Mouse (Mus musculus) spleen, embryonic (tissue): Measurements from ENCODE around the gene Loxl4.

ENCODE experiments used
- CTCF ChIA-PET: fragments of 350-600 bp; sonication (Branson Sonifier 250); formaldehyde crosslinking; loops from one replicate; lab custom pipeline; 2022; lab: Charles Lee

Loxl4 gene

GRCm38 (mm10) chr19:42609716-42610115, 2.9 kb downstream of the Loxl4 start:
- CTCF ChIA-PET = no interaction called here

- CTCF ChIA-PET = no interaction called here
Observed at GRCm38 (mm10) chr19:42608082-42608481, 4.5 kb downstream of the Loxl4 start.

DNA sequence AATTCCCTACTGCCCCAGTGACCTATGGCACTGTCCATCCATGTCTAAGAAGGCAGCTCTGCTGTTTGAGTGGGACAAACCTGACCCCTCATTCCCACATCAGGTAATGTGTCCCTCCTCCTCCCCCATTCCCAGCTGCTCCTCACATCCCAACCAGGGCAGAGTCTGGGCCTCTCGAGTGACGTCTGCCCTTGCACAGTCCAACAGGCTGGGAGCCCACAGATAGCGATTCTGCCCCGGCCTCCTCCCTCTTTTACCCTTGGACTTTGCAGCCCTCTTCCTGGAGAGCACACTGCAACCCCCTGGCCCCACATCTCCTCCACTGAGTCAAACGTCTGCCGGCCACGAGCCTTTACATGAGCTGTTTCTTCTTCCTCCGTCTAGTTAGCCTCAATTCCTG, 10.0 kb downstream of the Loxl4 start:
- CTCF ChIA-PET = no interaction called here

- CTCF ChIA-PET = no interaction called here
Observed at GRCm38 (mm10) chr19:42602041-42602440, 10.6 kb downstream of the Loxl4 start.

DNA sequence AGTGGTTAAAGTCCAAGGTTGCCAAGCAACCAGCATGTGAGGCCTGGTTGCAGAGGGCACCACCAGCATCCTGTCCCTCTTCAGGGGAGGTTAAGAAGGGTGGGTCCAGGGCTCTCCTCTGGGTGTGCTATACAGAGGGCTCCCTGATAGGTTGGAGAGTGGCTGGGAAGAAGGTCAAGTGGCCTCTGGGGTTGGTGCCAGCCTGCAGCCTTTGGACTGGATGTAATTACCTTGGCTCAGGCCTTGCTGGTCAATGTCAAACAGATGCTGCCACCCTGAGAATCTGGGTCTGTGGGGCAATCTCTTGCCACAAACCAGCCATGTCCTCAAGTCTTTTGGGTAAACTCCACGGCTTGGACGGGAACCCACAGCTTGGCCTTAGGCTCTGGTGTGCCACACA, 11.2 kb downstream of the Loxl4 start:
- CTCF ChIA-PET = no interaction called here

DNA sequence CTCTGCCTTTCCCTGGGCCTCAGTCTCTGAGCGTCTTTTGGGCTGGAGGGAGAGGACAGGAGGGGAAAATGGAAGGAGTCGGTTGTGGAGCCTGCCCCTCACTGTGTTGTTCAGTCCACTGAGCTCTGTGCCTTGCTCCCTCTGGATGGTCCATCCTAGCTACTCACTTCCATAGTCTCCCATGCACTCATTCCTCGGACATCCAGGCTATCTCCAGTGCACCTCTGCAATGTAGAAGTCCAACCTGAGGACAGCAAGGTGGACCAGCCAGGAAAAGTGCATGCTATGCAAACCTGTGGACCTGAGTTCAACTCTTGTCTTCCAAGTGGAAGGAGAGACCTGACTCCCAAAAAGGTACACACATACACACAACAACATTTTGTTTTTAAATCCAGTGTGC, 12.0 kb downstream of the Loxl4 start:
- CTCF ChIA-PET = no interaction called here

DNA sequence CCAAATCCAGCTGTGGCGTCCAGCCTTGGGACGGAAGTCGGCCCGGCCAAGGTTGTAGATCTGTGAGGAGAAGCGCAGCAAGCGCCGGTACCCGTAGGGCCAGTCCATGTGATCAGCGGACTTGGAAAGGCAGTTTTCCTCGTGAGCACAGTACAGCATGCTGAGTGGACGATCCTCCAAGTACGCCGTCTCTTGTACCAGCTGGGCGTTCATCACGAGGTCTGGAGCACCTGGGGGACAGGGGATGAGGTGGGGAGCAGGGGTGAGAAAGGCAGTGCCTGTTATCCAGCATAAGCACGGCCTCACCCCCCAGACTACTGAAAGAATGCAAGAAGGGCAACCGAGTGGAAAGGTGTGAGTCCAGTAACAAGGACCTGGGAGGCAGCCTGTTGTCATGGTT, 12.7 kb downstream of the Loxl4 start:
- CTCF ChIA-PET = no interaction called here

DNA sequence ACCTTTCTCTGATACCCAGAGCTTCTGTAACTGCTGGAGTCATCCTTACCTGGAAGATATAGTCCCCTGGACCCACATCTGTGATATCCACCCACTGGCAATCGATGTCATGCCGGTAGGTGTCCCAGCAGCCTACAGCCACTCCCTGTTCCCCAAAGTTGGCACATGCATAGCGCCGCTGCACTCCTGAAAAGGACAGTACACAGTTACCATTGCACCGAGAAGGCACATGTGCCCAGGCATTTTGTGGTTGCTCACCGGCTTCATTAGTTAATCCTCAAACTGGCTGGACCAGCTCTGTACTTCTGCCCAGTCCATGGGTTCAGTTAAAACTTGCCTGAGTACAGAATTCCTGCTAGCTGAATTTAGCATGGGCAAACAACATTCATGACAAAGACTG, 14.7 kb downstream of the Loxl4 start:
- CTCF ChIA-PET = no interaction called here

- CTCF ChIA-PET = no interaction called here
Observed at GRCm38 (mm10) chr19:42597286-42597685, 15.3 kb downstream of the Loxl4 start.

DNA sequence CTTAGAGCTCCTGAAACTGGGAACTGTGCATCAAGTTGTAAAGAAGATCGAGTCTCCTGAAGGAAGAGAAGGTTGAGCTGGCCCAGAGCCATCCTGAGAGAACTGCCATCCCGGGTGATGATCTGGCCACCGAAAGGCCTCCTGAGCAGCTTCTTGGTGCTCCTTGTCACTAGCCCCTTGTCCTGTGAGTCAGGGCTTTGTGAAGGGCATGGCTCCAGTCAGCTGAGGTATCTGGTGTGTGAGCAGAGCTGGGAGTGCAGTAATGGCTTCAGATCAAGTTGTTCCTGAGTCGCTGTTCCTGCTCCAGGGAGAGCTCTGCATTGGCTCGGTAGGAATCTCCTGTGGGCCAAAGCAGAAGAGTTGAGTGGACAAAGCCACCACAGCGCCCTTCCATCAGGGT, 17.5 kb downstream of the Loxl4 start:
- CTCF ChIA-PET = no interaction called here

DNA sequence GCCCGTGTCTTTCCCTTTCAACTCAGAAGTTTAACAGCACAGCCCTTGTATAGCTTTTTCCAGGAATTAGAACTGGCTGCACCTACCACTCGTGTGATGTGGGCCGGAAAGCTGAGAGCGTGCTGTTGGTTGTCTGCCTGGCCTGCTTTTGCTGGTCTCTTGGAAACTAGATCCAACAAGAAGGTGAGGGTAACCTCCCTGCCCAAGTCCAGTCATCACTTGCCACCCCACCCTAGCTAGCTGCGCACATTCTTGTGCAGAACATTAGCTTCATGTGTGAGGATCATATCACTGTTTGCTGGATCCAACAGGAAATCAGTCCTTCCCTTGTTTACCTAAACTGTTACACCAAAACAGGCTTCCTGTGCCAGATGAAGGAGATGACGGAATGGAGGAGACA, 19.2 kb downstream of the Loxl4 start:
- CTCF ChIA-PET = interaction anchor here (0.5 kb wide), 1 partner anchor 202 kb away, joined by 3 read pairs; no protein-coding TSS in a partner anchor

- CTCF ChIA-PET = no interaction called here
Observed at GRCm38 (mm10) chr19:42591534-42591933, 21.1 kb downstream of the Loxl4 start.

GRCm38 (mm10) chr19:42589246-42589645, 23.4 kb downstream of the Loxl4 start:
- CTCF ChIA-PET = no interaction called here

DNA sequence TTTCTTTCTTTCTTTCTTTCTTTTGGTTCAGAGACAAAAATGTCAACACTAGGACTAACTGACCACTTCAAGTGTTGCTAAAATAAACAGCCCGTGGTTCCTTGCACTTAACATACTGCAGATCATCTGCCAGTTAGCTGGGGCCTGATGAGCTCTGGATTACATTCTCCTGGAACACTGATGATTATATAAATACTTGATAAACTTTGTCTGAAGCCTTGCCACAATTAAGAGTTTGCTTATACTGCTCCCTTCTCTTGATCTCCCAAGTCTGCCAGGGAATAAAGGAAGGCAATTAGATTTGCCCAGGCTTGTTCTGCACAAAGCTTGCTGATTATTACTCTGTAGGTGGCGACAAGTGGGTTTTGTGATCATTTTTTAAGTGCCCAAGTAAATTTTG, 24.9 kb downstream of the Loxl4 start:
- CTCF ChIA-PET = no interaction called here

DNA sequence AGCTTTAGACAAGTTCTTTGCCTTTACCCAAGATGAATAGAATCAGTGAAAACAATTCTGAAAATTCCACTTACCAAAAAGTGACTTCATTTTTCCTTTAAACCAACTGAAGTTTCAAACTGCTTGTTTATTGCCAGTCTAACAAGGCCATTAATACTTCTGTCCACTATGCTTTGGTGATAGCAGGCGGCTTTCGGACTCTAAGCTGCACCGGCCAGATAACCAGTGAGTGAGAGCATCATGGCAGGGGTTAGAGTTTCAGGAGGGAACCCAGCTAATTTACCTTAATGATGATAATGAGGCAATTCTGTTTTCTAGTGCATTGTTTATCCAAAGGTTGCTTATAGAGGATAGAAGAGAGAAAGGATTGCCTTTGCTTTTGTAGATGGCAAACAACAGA, 28.4 kb downstream of the Loxl4 start:
- CTCF ChIA-PET = no interaction called here

GRCm38 (mm10) chr19:42583677-42584076, 28.9 kb downstream of the Loxl4 start:
- CTCF ChIA-PET = no interaction called here

GRCm38 (mm10) chr19:42582811-42583370, 29.7 kb downstream of the Loxl4 start:
- CTCF ChIA-PET = no interaction called here

DNA sequence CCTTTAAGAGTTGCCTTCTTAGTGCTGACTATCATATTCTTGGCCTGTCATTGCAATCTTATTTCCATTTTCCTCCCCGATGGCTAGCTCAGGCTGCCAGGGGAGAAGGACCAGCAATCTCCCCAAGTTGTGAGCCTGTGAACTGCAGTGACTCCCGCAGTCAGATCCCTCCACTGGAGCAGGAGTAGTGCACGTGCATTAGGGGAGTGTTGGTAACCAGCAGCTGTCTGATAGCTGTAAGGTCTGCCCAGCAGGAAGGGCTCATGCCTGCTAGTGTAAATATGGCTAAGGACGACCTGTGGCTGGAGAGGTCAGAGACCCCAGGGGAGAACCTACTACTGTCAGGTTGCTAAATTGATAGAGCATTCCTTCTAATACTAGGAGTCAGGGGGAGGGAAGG, 31.9 kb downstream of the Loxl4 start:
- CTCF ChIA-PET = no interaction called here

GRCm38 (mm10) chr19:42578631-42579030, 34.0 kb downstream of the Loxl4 start:
- CTCF ChIA-PET = no interaction called here

DNA sequence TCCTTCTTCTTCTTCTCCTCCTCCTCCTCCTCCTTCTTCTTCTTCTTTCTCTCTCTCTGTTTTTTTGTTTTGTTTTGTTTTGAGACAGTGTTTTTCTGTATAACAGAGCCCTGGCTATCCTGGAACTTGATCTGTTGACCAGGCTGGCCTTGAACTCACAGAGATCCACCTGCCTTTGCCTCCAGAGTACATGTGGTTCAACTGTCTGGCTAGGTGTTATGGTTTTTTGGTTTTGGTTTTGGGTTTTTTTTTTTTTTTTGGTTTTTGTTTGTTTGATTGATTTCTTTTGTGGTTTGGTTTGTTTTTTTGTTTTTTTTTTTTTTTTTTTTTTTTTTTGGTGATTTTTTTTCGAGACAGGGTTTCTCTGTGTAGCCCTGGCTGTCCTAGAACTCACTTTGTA, 35.8 kb downstream of the Loxl4 start:
- CTCF ChIA-PET = no interaction called here

DNA sequence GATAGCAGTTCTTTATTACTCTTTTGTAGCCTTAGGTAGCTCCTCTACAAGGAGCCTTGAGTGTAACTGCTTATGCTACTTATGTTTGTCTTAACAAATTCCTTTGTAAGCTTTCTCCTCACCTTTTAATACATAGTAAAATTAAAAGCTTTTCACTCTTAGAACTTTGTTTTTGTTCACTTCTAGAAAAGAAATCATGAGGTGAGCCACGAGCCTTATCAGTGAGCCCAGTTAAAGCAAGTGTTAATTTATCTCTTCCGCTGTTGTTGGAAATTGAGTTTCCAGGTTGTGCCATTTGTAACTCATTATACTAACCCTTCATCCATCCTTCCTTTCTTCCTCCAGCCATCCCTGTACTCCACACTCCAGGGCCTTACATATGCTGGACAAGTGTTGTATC, 37.3 kb downstream of the Loxl4 start:
- CTCF ChIA-PET = no interaction called here

DNA sequence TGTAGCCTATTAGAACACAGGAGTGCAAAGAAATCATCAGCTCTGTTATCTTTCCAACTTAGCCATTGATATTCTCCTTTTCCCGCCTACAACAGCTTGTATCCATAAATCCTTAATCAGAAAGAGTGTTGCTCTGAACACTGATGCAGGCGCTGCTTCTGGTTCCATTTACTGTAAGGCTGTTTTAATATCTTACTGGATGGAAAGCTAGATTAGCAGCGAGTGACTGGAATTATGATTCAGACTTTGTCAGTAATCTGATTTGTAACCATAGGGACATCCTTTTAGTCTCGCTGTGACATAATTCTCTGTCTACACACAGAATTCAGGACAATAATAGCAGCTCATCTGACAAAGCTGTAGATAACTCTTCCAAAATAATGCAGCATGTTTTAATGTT, 41.3 kb downstream of the Loxl4 start:
- CTCF ChIA-PET = no interaction called here

- CTCF ChIA-PET = no interaction called here
Observed at GRCm38 (mm10) chr19:42569076-42569475, 43.5 kb downstream of the Loxl4 start.

DNA sequence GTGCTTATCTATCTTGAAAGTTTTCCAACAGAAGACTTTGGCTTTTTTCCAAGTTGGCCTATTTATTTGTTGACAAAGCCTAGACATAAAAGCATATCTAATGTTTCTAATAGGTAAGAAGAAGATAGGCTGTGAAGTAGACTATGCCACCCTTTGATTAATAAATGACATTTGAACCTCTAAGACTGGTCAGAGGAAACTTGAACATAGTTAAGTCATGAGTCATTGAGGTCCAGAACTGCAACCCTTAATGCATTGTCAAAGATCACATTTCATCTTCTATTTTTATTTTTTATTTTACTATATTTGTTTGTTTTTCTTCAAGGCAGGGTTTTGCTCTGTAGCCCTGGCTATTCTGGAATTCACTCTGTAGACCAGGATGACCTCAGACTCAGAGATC, 45.6 kb downstream of the Loxl4 start:
- CTCF ChIA-PET = no interaction called here
